10 mouse cellular contexts compared by ENCODE assay signal in the genomic region with DNA sequence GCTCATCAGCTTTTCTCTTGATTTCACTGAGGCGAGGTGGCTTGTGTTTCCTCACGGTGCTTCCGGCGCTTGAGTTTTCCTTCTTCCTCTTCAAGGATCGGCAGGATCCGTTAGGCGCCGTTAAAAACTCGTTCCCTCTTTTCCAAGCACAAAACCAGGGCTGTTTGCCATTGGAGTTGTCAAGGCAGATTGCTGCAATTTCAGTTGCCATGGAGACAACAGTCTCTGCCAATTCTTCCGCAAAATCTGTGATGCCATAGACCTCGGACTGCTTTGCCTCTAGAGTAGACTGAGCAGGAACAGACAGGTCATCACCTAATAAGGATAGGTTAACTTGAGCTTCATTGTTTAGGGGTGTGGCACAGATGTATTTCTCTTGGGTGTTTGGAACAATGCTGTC.
DNase-seq lines count a peak whose midpoint lies in the region; ATAC-seq and TF ChIP-seq lines count a peak whose summit lies in the region.
"Had no signal": no experiment of that assay in that cellular context is flagged by ENCODE, and none has a peak within 500 bp of the region (broad histone marks: within the 10 kb centered on the region; RNA-seq: fewer than 3 reads in every experiment).

No protein-coding gene starts in this region.

- peaks cover 7% of the 10 kb centered on the region for H3K4me1 ChIP-seq in testis, adult 2 months (ENCODE audit: control insufficient read depth, insufficient read depth, low read length)
- peaks cover 6% of the 10 kb centered on the region; the same call in 1 of the 2 replicates for H3K4me1 ChIP-seq in forebrain, embryonic 15.5 days
- H3K4me1 ChIP-seq: megakaryocyte, embryonic 14.5 days; stomach, embryonic 15.5 days had no signal

- WGBS in forebrain, embryonic 15.5 days: 33% methylated on average over 11 of the region's 11 CpGs

- no peak for TF ChIP-seq POLR2A in testis, adult 2 months (IDR thresholded peaks at IDR 0.05; ENCODE audit: control insufficient read depth, low read depth, low read length)

- no peak for DNase-seq in testis, postnatal 14 days (ENCODE audit: low spot score)
- peak; percentile 56 to 67 for DNase-seq in layer of hippocampus, postnatal 25 days (ENCODE audit: extremely low spot score in 1 of 2, low spot score in 1 of 2)
- DNase-seq in skeletal muscle tissue, adult 2 months (ENCODE audit: low read depth, low spot score): peak; percentile 13
- DNase-seq in thymus, postnatal 10 days (ENCODE audit: low spot score in 2 of 2): no peak

- H3K4me2 ChIP-seq in forebrain, embryonic 15.5 days (replicated peaks): 0 out of 2 replicates have a peak overlapping the region, but pooled peaks have one; percentile 2
- H3K4me2 ChIP-seq: stomach, embryonic 15.5 days had no signal

- no peaks in the 10 kb centered on the region for H3K27me3 ChIP-seq in testis, adult 2 months (ENCODE audit: control insufficient read depth, insufficient read depth, low read length)
- H3K27me3 ChIP-seq in forebrain, embryonic 15.5 days: no peaks in the 10 kb centered on the region
- H3K27me3 ChIP-seq: megakaryocyte, embryonic 14.5 days; stomach, embryonic 15.5 days had no signal

- H3K9me3 ChIP-seq in forebrain, embryonic 15.5 days: no peaks in the 10 kb centered on the region
- H3K9me3 ChIP-seq: stomach, embryonic 15.5 days had no signal

- ATAC-seq in forebrain, embryonic 15.5 days (replicated peaks): peak; percentile 94
- no peak for ATAC-seq in inflammation-experienced regulatory T-cells, adult 6 months
- no peak for ATAC-seq in CD4-positive, CD25-positive, alpha-beta regulatory T cell, adult 4 months

- H3K9ac ChIP-seq in forebrain, embryonic 15.5 days (replicated peaks): no peak overlapping the region
- H3K9ac ChIP-seq: stomach, embryonic 15.5 days had no signal

- no peak for TF ChIP-seq CTCF in testis, adult 2 months (IDR thresholded peaks at IDR 0.05; ENCODE audit: control insufficient read depth, insufficient read depth, insufficient replicate concordance, low read depth, low read length)

- peak overlapping the region; percentile 87 for H3K27ac ChIP-seq in testis, adult 2 months (ENCODE audit: control insufficient read depth, insufficient read depth, low read depth, low read length)
- peak overlapping the region; percentile 79 for H3K27ac ChIP-seq in forebrain, embryonic 15.5 days (replicated peaks)
- H3K27ac ChIP-seq: stomach, embryonic 15.5 days had no signal

- H3K4me3 ChIP-seq in testis, adult 2 months (ENCODE audit: control insufficient read depth, low read depth, low read length): peak overlapping the region; percentile 90
- H3K4me3 ChIP-seq in forebrain, embryonic 15.5 days: no peak overlapping the region
- H3K4me3 ChIP-seq: megakaryocyte, embryonic 14.5 days; stomach, embryonic 15.5 days had no signal

- H3K36me3 ChIP-seq in testis, adult 2 months (ENCODE audit: control insufficient read depth, insufficient read depth, low read length): no peaks in the 10 kb centered on the region
- no peaks in the 10 kb centered on the region for H3K36me3 ChIP-seq in forebrain, embryonic 15.5 days
- H3K36me3 ChIP-seq: stomach, embryonic 15.5 days had no signal

Comparison
In these comparisons a context has a peak if more than half of its experiments do, and no peak if none do; other contexts are left out.
1. DNase-seq: peak in layer of hippocampus, postnatal 25 days (2 of 2) and skeletal muscle tissue, adult 2 months (single experiment); none in testis, postnatal 14 days (single experiment) and thymus, postnatal 10 days (0 of 2).